Mouse (Mus musculus) erythroid progenitor cell, adult 5-6 weeks (primary cell): Measurements from ENCODE around the gene Adra1b. TPM values are rescaled to one million over a fixed set of nuclear protein-coding genes. Genes with fewer than 3 reads are reported as not detected.

Source experiments
- ATAC-seq: replicated peaks from 2 replicates; pipeline ENCODE4 v1.8.0; 2016; ENCODE audit warnings: moderate number of reproducible peaks, mild to moderate bottlenecking, moderate TSS enrichment, inconsistent platforms; ENCODE audit not compliant: poor library complexity, low FRiP score, severe bottlenecking
- total RNA-seq, 2 experiments: library from RNA; stranded (forward) in 1 of 2; stranded (reverse) in 1 of 2; fragments of 150-400 nt in 1 of 2; fragments of 186-747, 209-891 nt in 1 of 2; gene quantifications; 2 replicates each; pipeline versions ENCODE4 v1.2.3 to v1.2.4; 2015 to 2017; ENCODE audit warnings: low replicate concordance in 2 of 2

Gene Adra1b
- not detected in 2 replicates for total RNA-seq (2015; ENCODE audit: low replicate concordance)
- not detected in 2 replicates for total RNA-seq (2017; ENCODE audit: low replicate concordance)

- ATAC-seq: no peak
Observed at GRCm38 (mm10) chr11:43901051-43901654, at the start of gene Adra1b. Gene Adra1b, minus strand, starts transcription at chr11:43901210.

GRCm38 (mm10) chr11:43950274-43950673 lies 49.3 kb upstream of the Adra1b start:
- ATAC-seq: no peak

- ATAC-seq: no peak
Observed at GRCm38 (mm10) chr11:43943781-43944180, 42.8 kb upstream of the Adra1b start.

DNA sequence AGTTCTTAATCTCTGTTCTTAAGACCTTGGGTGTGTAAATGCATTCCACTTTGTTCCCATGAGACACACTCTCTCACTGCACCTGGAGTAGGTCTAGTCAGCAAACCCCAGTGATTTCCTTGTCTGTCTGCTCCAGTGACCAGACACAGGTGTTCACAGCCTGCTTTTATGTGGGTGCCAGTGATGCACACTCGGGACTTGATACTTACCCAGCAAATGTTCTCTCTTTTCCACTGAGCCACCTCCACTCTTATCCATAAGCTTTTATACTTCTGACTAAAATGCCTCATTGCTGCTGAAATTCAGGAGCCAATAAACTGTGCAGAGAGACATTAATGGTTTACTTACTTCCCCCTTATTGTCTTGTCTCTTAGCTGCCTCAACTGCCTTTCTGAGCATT lies 42.2 kb upstream of the Adra1b start:
- ATAC-seq: no peak

DNA sequence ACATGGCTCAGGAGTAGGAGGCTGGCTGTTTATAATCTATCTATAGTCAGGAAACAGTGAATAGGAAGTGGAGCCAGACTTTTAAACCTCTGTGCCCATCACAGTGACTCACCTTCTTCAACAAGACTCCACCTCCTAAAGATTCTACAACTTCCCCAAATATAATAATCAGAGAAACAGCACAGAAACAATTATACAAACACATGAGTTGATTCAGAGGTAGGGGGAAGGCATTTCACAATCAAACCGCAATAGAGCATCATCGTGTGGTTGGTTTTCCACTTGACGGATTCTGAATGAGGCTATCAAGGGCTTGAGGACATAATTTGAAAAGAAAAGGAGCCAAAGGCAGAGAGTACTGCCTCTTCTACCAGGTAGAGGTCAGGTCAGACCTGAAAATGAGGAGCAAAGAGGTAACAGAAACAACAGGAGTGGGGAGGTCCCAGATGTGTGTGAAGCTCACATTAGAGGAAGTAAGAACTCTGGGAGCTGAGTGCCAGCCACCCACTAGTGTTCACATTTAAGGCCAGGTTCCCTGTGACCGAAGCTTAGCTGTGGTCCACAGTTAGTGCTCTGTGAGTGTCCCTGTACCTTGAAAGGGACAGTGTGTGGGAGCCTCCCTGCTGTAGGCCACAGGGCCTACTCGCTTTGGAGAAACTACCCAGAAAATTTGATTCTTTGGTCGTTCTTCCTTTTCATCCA lies 39.6 kb upstream of the Adra1b start:
- ATAC-seq: no peak

GRCm38 (mm10) chr11:43936023-43936422 lies 35.0 kb upstream of the Adra1b start:
- ATAC-seq: no peak

DNA sequence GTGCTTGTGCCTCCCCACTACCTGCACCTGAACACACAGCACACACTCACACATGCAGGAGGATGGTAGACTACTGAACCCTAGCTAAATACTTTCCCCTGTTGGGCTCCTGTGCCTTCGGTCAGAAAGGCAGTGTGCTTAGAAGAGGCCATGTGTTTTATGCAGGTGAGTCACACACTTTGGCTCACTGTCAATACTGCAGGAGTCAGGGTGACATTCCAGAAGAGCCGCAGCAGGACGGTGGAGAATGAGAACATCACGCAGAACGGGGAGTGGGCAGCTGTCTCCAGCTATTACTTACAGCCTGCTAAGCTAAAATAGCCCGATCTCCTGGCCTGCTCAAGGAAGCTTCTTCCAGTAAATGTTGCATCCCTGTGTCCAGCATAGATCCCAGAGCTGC lies 32.5 kb upstream of the Adra1b start:
- no peak for ATAC-seq

GRCm38 (mm10) chr11:43933000-43933399 lies 32.0 kb upstream of the Adra1b start:
- ATAC-seq: no peak

DNA sequence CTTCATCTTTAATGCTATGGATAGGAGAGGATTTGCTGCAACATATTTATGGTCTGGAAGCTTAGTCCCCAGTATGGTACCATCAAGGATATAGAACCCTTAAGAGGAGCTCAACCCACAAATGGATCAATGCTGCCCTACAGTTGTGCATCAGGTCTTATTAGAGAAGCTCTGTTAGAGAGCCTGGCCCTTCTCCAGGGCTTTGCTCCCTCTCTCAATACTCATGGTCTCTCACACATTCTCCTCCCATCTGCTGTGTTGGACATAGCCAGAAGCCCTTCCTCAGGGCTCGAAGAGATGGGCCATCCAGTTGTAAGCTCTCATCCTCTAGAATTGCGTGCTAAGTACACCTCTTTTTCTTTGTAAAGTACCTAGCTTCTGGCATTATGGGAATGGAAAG lies 29.2 kb upstream of the Adra1b start:
- no peak for ATAC-seq

DNA sequence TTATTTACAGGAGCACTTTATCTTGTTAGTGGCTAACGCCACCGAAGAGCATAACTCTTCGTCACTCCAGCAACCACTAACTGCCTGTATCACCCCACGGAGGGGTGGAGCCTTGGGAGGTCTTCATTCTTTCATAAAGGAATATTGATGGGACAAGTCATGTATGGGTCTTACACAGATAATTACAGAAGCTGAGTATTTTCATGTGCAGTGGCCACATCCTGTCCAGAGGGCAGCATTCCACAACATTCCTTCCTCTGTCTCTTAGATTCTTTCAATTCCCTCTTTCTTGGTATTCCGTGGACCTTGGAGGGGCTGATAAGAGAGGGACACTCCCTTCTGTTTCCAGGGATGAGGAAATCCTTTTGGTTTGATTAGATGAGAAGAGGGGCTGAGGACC lies 28.7 kb upstream of the Adra1b start:
- ATAC-seq: no peak

DNA sequence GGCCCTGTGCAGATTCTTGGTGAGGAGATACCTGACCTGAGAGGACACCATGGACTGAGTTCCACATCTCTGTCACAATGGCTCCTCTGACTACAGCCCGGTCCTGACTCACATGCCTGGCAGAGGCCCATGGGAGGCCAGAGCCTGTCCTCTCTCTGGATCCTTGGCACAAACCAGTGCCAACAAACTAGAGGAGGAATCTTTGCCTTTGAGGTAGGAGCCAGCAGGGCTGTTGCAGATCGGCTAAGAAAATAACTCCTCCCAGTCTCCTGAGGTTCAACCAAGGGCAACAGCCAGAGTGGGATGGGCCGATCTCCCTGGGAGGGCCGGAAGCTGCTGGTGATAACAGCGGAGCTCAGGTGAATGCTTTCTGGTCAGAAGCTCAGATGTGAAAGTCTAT lies 28.2 kb upstream of the Adra1b start:
- no peak for ATAC-seq

DNA sequence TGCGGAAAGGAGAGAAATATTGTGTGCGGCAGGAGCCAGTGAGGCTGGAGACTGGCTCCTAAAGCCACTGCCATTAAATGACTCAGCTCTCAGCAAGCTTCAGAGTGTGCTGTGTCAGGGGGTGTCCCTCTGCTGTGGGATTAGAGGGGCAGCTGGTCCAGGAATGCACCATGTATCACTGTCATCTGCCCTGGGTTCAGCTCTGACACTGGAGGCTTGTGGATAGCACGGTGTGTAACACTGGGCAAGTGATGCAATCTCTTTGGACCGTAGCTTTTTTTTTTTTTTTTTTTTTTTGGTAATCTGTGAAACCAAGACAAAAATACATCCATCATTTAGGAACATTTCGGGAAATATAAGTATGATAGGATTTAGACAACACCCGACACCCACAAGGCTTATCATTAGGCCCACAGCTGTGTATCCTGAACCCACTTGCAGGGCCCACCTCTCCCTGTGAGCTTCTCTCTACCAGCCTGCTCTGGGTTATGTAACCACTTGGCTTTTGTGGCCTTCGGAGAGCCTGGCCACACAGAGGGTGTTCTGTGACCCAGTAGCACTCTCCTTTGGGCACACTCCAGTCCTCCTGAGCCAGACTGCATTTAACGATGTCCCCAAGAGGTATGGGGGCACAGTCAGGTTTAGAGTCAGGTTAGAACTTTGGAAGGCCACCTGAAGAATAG lies 26.3 kb upstream of the Adra1b start:
- ATAC-seq: no peak

GRCm38 (mm10) chr11:43926163-43926562 lies 25.2 kb upstream of the Adra1b start:
- no peak for ATAC-seq

- ATAC-seq: no peak
Observed at GRCm38 (mm10) chr11:43925584-43925983, 24.6 kb upstream of the Adra1b start.

- no peak for ATAC-seq
Observed at GRCm38 (mm10) chr11:43921701-43922100, 20.7 kb upstream of the Adra1b start.

- no peak for ATAC-seq
Observed at GRCm38 (mm10) chr11:43919492-43920055, 18.6 kb upstream of the Adra1b start.

- ATAC-seq: no peak
Observed at GRCm38 (mm10) chr11:43914552-43915447, 13.8 kb upstream of the Adra1b start.

DNA sequence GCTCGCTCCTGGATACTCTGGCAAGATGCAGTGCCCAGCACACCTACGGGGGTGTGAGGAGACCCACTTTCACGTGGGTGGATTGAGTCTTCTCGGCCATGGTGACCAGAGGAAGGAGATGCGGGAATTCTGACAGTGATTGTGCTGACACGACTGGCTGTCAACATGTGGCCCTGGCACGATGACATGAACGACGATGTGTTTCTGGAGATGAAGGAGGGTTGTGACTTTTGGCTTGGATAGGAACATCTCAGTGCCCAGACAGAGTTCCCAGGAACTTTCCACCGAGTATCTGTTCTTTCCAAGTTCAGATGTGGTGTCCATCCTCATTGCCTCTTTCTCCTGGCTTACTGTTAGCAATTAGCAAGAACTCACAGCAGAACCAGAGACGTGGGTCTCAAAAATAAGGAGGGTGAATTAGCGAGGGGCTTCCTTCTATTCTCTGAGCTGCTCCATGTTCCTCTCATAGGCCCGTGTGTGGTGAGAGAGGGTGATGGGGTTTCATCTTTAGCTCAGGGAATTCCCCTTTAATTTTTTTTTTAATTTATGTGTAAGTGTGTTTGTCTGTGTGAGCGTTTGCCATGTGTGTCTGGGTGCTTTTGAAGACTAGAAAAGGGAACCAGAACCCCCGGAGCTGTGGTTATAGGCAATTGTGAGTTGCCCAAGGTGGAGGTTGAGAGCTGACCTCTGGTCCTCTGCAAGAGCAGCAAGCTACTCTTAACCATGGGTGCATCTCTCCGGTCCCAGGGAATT lies 11.3 kb upstream of the Adra1b start:
- no peak for ATAC-seq

DNA sequence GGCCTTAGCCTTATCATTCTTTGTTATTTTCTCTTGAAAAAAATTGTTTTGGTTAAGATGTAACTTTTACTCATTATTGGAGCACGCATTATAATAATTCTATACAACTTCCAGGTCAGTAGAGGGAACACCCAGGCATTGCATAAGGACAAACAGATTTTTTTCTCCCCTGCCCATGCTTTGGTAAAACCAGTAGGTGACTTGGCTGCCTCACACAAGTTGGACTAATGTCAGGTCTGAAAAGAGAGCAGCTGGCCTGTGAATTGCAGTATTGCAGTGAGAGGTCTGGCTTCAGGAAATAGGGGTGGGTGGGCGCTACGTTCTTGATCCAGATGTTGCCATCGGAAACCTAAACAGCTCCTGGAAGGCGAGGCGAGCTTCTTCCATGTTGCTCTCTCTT lies 10.6 kb upstream of the Adra1b start:
- ATAC-seq: no peak
